Mouse (Mus musculus): Measurements from ENCODE around the gene Ssh2. TPM values are rescaled to one million over a fixed set of nuclear protein-coding genes. Genes with fewer than 3 reads are reported as not detected.

Ssh2 gene
- polyA plus RNA-seq, 1 experiment from 2014 or later = 13.4 TPM

GRCm38 (mm10) chr11:77428446-77428845 lies 212.4 kb downstream of the Ssh2 start:
- Histone ChIP-seq H3K27me3 (no peaks in the 10 kb centered on the region), H3K36me3 (peaks cover 35% of the 10 kb centered on the region), H3K4me3 (no peak overlapping the region), H3K9ac (no peak overlapping the region), H3K27ac (replicated peaks) (no peak overlapping the region), H3K9me3 (no peaks in the 10 kb centered on the region), H3K4me2 (no peak overlapping the region), H3K4me1 (replicated peaks) (no peaks in the 10 kb centered on the region)
- 94% methylated on average over 1 of the region's 1 CpGs for WGBS
- ATAC-seq (ENCODE audit: low read depth) = no peak

- Histone ChIP-seq H3K27ac (replicated peaks) (no peak overlapping the region), H3K4me3 (no peak overlapping the region), H3K9me3 (no peaks in the 10 kb centered on the region), H3K36me3 (peaks cover 36% of the 10 kb centered on the region), H3K4me1 (replicated peaks) (no peaks in the 10 kb centered on the region), H3K27me3 (no peaks in the 10 kb centered on the region), H3K9ac (no peak overlapping the region), H3K4me2 (no peak overlapping the region)
- WGBS = 89% methylated on average over 2 of the region's 2 CpGs
- no peak for ATAC-seq (ENCODE audit: low read depth)
Observed at GRCm38 (mm10) chr11:77437026-77437425, 220.9 kb downstream of the Ssh2 start.

- Histone ChIP-seq H3K9ac (no peak overlapping the region), H3K27me3 (no peaks in the 10 kb centered on the region), H3K4me2 (no peak overlapping the region), H3K4me3 (no peak overlapping the region), H3K36me3 (peaks cover 48% of the 10 kb centered on the region), H3K4me1 (replicated peaks) (no peaks in the 10 kb centered on the region), H3K27ac (replicated peaks) (no peak overlapping the region), H3K9me3 (no peaks in the 10 kb centered on the region)
- no peak for ATAC-seq (ENCODE audit: low read depth)
- WGBS = 93% methylated on average over 9 of the region's 9 CpGs
Observed at GRCm38 (mm10) chr11:77440081-77440480, 224.0 kb downstream of the Ssh2 start.

GRCm38 (mm10) chr11:77441020-77441419 lies 224.9 kb downstream of the Ssh2 start:
- Histone ChIP-seq H3K4me2 (no peak overlapping the region), H3K4me3 (no peak overlapping the region), H3K9ac (no peak overlapping the region), H3K27me3 (no peaks in the 10 kb centered on the region), H3K36me3 (peaks cover 48% of the 10 kb centered on the region), H3K27ac (replicated peaks) (no peak overlapping the region), H3K9me3 (no peaks in the 10 kb centered on the region), H3K4me1 (replicated peaks) (no peaks in the 10 kb centered on the region)
- WGBS = 91% methylated on average over 8 of the region's 8 CpGs
- no peak for ATAC-seq (ENCODE audit: low read depth)

- Histone ChIP-seq H3K4me3 (no peak overlapping the region), H3K9me3 (no peaks in the 10 kb centered on the region), H3K27ac (replicated peaks) (no peak overlapping the region), H3K4me1 (replicated peaks) (no peaks in the 10 kb centered on the region), H3K9ac (no peak overlapping the region), H3K4me2 (no peak overlapping the region), H3K36me3 (peaks cover 46% of the 10 kb centered on the region), H3K27me3 (no peaks in the 10 kb centered on the region)
- 71% methylated on average over 7 of the region's 7 CpGs for WGBS
- ATAC-seq (ENCODE audit: low read depth) = no peak
Observed at GRCm38 (mm10) chr11:77442186-77443170, 226.4 kb downstream of the Ssh2 start.

GRCm38 (mm10) chr11:77444939-77445338 lies 228.9 kb downstream of the Ssh2 start:
- Histone ChIP-seq H3K9ac (no peak overlapping the region), H3K4me3 (no peak overlapping the region), H3K27me3 (no peaks in the 10 kb centered on the region), H3K36me3 (peaks cover 38% of the 10 kb centered on the region), H3K27ac (replicated peaks) (no peak overlapping the region), H3K4me1 (replicated peaks) (no peaks in the 10 kb centered on the region), H3K4me2 (no peak overlapping the region), H3K9me3 (no peaks in the 10 kb centered on the region)
- no peak for ATAC-seq (ENCODE audit: low read depth)
- 82% methylated on average over 2 of the region's 2 CpGs for WGBS

- Histone ChIP-seq H3K9ac (no peak overlapping the region), H3K4me2 (no peak overlapping the region), H3K9me3 (no peaks in the 10 kb centered on the region), H3K36me3 (peaks cover 42% of the 10 kb centered on the region), H3K4me1 (replicated peaks) (no peaks in the 10 kb centered on the region), H3K27me3 (no peaks in the 10 kb centered on the region), H3K27ac (replicated peaks) (no peak overlapping the region), H3K4me3 (no peak overlapping the region)
- whole genome bisulfite sequencing = 67% methylated on average over 6 of the region's 6 CpGs
- no peak for ATAC-seq (ENCODE audit: low read depth)
Observed at GRCm38 (mm10) chr11:77446628-77447041, 230.5 kb downstream of the Ssh2 start.

- no peak overlapping the region for H3K27ac ChIP-seq (replicated peaks)
- no peak for ATAC-seq (ENCODE audit: low read depth)
- no peak overlapping the region for H3K9ac ChIP-seq
- H3K27me3 ChIP-seq = no peaks in the 10 kb centered on the region
- no peak overlapping the region for H3K4me3 ChIP-seq
- no peaks in the 10 kb centered on the region for H3K4me1 ChIP-seq (replicated peaks)
- peaks cover 38% of the 10 kb centered on the region for H3K36me3 ChIP-seq
- H3K9me3 ChIP-seq = no peaks in the 10 kb centered on the region
- no peak overlapping the region for H3K4me2 ChIP-seq
- WGBS = 91% methylated on average over 7 of the region's 7 CpGs
Observed at GRCm38 (mm10) chr11:77449224-77449623, 233.1 kb downstream of the Ssh2 start.

- H3K36me3 ChIP-seq = peaks cover 50% of the 10 kb centered on the region
- H3K4me2 ChIP-seq = no peak overlapping the region
- no peak overlapping the region for H3K9ac ChIP-seq
- H3K4me1 ChIP-seq (replicated peaks) = no peaks in the 10 kb centered on the region
- H3K27me3 ChIP-seq = no peaks in the 10 kb centered on the region
- H3K27ac ChIP-seq (replicated peaks) = no peak overlapping the region
- no peak overlapping the region for H3K4me3 ChIP-seq
- no peaks in the 10 kb centered on the region for H3K9me3 ChIP-seq
- 94% methylated on average over 2 of the region's 2 CpGs for WGBS
- no peak for ATAC-seq (ENCODE audit: low read depth)
Observed at GRCm38 (mm10) chr11:77451670-77452069, 235.6 kb downstream of the Ssh2 start.

GRCm38 (mm10) chr11:77453388-77453787 lies 237.3 kb downstream of the Ssh2 start:
- H3K9ac ChIP-seq = no peak overlapping the region
- no peak overlapping the region for H3K27ac ChIP-seq (replicated peaks)
- no peak for ATAC-seq (ENCODE audit: low read depth)

GRCm38 (mm10) chr11:77455770-77456510 lies 239.9 kb downstream of the Ssh2 start:
- no peaks in the 10 kb centered on the region for H3K9me3 ChIP-seq
- WGBS = 79% methylated on average over 9 of the region's 9 CpGs
- H3K4me3 ChIP-seq = no peak overlapping the region
- H3K27me3 ChIP-seq = peaks cover 17% of the 10 kb centered on the region
- ATAC-seq (ENCODE audit: low read depth) = no peak
- no peak overlapping the region for H3K4me2 ChIP-seq
- H3K36me3 ChIP-seq = peaks cover 36% of the 10 kb centered on the region
- no peak overlapping the region for H3K9ac ChIP-seq
- H3K27ac ChIP-seq (replicated peaks) = no peak overlapping the region
- H3K4me1 ChIP-seq (replicated peaks) = no peaks in the 10 kb centered on the region

More at GRCm38 (mm10) chr11:77453388-77453787, 237.3 kb downstream of the Ssh2 start:
- 91% methylated on average over 2 of the region's 2 CpGs for WGBS
- no peaks in the 10 kb centered on the region for H3K9me3 ChIP-seq
- H3K36me3 ChIP-seq = peaks cover 59% of the 10 kb centered on the region
- no peak overlapping the region for H3K4me3 ChIP-seq
- no peaks in the 10 kb centered on the region for H3K4me1 ChIP-seq (replicated peaks)
- H3K27me3 ChIP-seq = no peaks in the 10 kb centered on the region
- H3K4me2 ChIP-seq = no peak overlapping the region

- no peak overlapping the region for H3K4me3 ChIP-seq
- H3K27ac ChIP-seq (replicated peaks) = no peak overlapping the region
- WGBS = 83% methylated on average over 6 of the region's 6 CpGs
- no peaks in the 10 kb centered on the region for H3K9me3 ChIP-seq
- no peak overlapping the region for H3K9ac ChIP-seq
- no peak overlapping the region for H3K4me2 ChIP-seq
- H3K36me3 ChIP-seq = peaks cover 33% of the 10 kb centered on the region
- peaks cover 27% of the 10 kb centered on the region for H3K27me3 ChIP-seq
- ATAC-seq (ENCODE audit: low read depth) = no peak
- peaks cover 2% of the 10 kb centered on the region for H3K4me1 ChIP-seq (replicated peaks)
Observed at GRCm38 (mm10) chr11:77456866-77457265, 240.8 kb downstream of the Ssh2 start.
